Mouse (Mus musculus) hindbrain, embryonic 14.5 days (tissue): ENCODE measurements at regions not wholly inside any gene's neighbourhood (a gene's known extent, or its start where the extent isn't known, plus 50 kb on each side); places are given as distances from the start of the nearest gene placed in this dataset.

Experiments
- ATAC-seq: fragments of 200-750 bp; cut with Nextera tagmentation; 2 replicates; pipeline ENCODE4 v1.8.0; 2017; ENCODE audit warnings: moderate number of reproducible peaks, mild to moderate bottlenecking, moderate TSS enrichment, moderate library complexity; ENCODE audit not compliant: low FRiP score
- DNase-seq: peaks from one replicate; pipeline ENCODE4 v3.0.0-alpha.2; 2015; ENCODE audit warnings: low spot score
- H3K27ac ChIP-seq: fragments of 300-500 bp; sonication (generic); 2 replicates; pipeline ENCODE4 v1.5.1; 2014; ENCODE audit warnings: mild to moderate bottlenecking, moderate library complexity
- H3K27me3 ChIP-seq: fragments of 300-500 bp; sonication (generic); 2 replicates; pipeline ENCODE4 v1.6.1; 2014; ENCODE audit warnings: mild to moderate bottlenecking, low read length, mixed read lengths; ENCODE audit not compliant: control insufficient read depth, insufficient read depth
- H3K36me3 ChIP-seq: fragments of 300-500 bp; sonication (generic); replicated peaks from 2 replicates; pipeline ENCODE4 v1.6.1; 2014; ENCODE audit not compliant: control insufficient read depth, insufficient read depth
- H3K4me1 ChIP-seq: fragments of 300-500 bp; sonication (generic); replicated peaks from 2 replicates; pipeline ENCODE4 v1.6.1; 2014; ENCODE audit warnings: antibody characterized with exemption, low read length, mixed read lengths; ENCODE audit not compliant: control insufficient read depth, insufficient read depth
- H3K4me2 ChIP-seq: fragments of 300-500 bp; sonication (generic); replicated peaks from 2 replicates; pipeline ENCODE4 v1.6.1; 2014; ENCODE audit warnings: mild to moderate bottlenecking, moderate library complexity
- H3K4me3 ChIP-seq: fragments of 300-500 bp; sonication (generic); replicated peaks from 2 replicates; pipeline ENCODE4 v1.5.1; 2014; ENCODE audit warnings: mild to moderate bottlenecking, low read length
- H3K9ac ChIP-seq: fragments of 300-500 bp; sonication (generic); 2 replicates; pipeline ENCODE4 v1.6.1; 2014
- H3K9me3 ChIP-seq: fragments of 300-500 bp; sonication (generic); 2 replicates; pipeline ENCODE4 v1.6.1; 2016; ENCODE audit warnings: low read length; ENCODE audit not compliant: control insufficient read depth
- WGBS: fragments of 180-500 bp; shearing (Covaris S2); extraction: QIAGEN DNeasy Blood & Tissue Kit; methylation state at CpG from one replicate; pipeline ENCODE4 v1.1.7; 2014; 5-methylcytosine and 5-hydroxymethylcytosine counted together

GRCm38 (mm10) chr10:55096223-55096622, 1010.5 kb upstream of the Msl3l2 start:
- no peak for ATAC-seq
- WGBS: 91% methylated on average over 3 of the region's 3 CpGs
- no peaks in the 10 kb centered on the region for H3K4me1 ChIP-seq

DNA sequence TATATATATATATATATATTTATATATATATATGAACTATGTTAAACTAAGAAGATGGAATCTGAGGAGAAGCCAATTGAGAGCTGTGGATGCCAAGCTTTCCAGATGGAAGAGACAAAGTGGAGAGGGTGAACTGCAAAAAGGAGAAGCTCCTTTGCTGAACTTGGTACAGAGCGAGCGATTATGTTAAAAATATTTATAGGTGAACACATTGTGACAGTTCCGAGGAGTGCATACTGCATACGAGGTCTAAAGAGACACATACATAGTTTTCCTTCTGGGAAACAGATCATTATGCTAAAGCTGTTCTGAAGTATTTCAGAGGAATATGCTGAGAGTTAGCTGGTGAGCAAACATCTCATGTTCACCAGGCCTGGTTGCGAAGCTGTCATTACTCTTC, 1009.5 kb upstream of the Msl3l2 start:
- Histone ChIP-seq H3K4me1 (no peaks in the 10 kb centered on the region), H3K4me2 (no peak overlapping the region), H3K4me3 (no peak overlapping the region), H3K9me3 (no peaks in the 10 kb centered on the region), H3K27me3 (no peaks in the 10 kb centered on the region), H3K36me3 (no peaks in the 10 kb centered on the region), H3K9ac (no peak overlapping the region), H3K27ac (no peak overlapping the region)
- 91% methylated on average over 5 of the region's 5 CpGs for WGBS
- ATAC-seq (no peak), DNase-seq (no peak)

More at GRCm38 (mm10) chr10:55096223-55096622, 1010.5 kb upstream of the Msl3l2 start:
- Histone ChIP-seq H3K9ac (no peak overlapping the region), H3K27ac (no peak overlapping the region), H3K4me3 (no peak overlapping the region), H3K9me3 (no peaks in the 10 kb centered on the region), H3K27me3 (no peaks in the 10 kb centered on the region), H3K36me3 (no peaks in the 10 kb centered on the region), H3K4me2 (no peak overlapping the region)
- no peak for DNase-seq

GRCm38 (mm10) chr10:55098278-55098677, 1008.4 kb upstream of the Msl3l2 start:
- Histone ChIP-seq H3K27ac (no peak overlapping the region), H3K9ac (no peak overlapping the region), H3K27me3 (no peaks in the 10 kb centered on the region), H3K4me3 (no peak overlapping the region), H3K4me1 (no peaks in the 10 kb centered on the region), H3K4me2 (no peak overlapping the region), H3K9me3 (no peaks in the 10 kb centered on the region), H3K36me3 (no peaks in the 10 kb centered on the region)
- DNase-seq: no peak
- no peak for ATAC-seq

- H3K4me1 ChIP-seq: no peaks in the 10 kb centered on the region
- no peak for ATAC-seq
- H3K4me2 ChIP-seq: no peak overlapping the region
- DNase-seq: no peak
- 84% methylated on average over 2 of the region's 2 CpGs for WGBS
- no peaks in the 10 kb centered on the region for H3K9me3 ChIP-seq
- H3K4me3 ChIP-seq: no peak overlapping the region
- H3K9ac ChIP-seq: no peak overlapping the region
- H3K27me3 ChIP-seq: no peaks in the 10 kb centered on the region
- no peaks in the 10 kb centered on the region for H3K36me3 ChIP-seq
- no peak overlapping the region for H3K27ac ChIP-seq
Observed at GRCm38 (mm10) chr10:55112217-55112616, 994.5 kb upstream of the Msl3l2 start.

DNA sequence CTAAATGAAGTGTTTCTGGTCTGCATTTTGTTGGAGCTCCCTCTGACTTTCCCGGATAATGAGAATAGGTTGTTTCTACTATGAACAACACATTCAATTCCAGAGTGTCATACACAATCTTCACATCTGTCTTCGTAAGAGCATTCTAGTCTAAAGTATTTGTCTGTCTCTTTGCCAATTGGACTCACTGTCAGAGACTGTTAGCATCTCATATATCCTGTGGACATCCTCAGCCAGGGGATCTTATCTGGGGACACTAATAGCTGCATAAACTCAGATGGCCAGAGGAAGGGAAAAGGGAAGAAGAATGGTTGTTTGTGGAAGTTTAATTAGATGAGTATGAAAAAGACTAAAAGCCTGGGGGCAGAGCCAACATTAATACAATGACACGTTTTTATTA, 958.5 kb upstream of the Msl3l2 start:
- H3K4me1 ChIP-seq: no peaks in the 10 kb centered on the region
- no peak for ATAC-seq
- no peak overlapping the region for H3K4me2 ChIP-seq
- WGBS: 71% methylated on average over 3 of the region's 3 CpGs
- no peaks in the 10 kb centered on the region for H3K36me3 ChIP-seq
- H3K27me3 ChIP-seq: no peaks in the 10 kb centered on the region
- no peak overlapping the region for H3K4me3 ChIP-seq
- DNase-seq: peak; percentile 6
- H3K27ac ChIP-seq: no peak overlapping the region
- no peaks in the 10 kb centered on the region for H3K9me3 ChIP-seq
- no peak overlapping the region for H3K9ac ChIP-seq

GRCm38 (mm10) chr10:55192176-55192575, 914.5 kb upstream of the Msl3l2 start:
- Histone ChIP-seq H3K36me3 (no peaks in the 10 kb centered on the region), H3K9me3 (no peaks in the 10 kb centered on the region), H3K4me1 (no peaks in the 10 kb centered on the region), H3K27ac (no peak overlapping the region), H3K27me3 (no peaks in the 10 kb centered on the region), H3K4me3 (no peak overlapping the region), H3K9ac (no peak overlapping the region), H3K4me2 (no peak overlapping the region)
- no peak for DNase-seq
- no peak for ATAC-seq

- no peaks in the 10 kb centered on the region for H3K9me3 ChIP-seq
- H3K4me2 ChIP-seq: no peak overlapping the region
- H3K4me3 ChIP-seq: no peak overlapping the region
- DNase-seq: no peak
- H3K4me1 ChIP-seq: no peaks in the 10 kb centered on the region
- no peak for ATAC-seq
- no peak overlapping the region for H3K9ac ChIP-seq
- H3K27me3 ChIP-seq: no peaks in the 10 kb centered on the region
- 95% methylated on average over 1 of the region's 1 CpGs for WGBS
- H3K36me3 ChIP-seq: no peaks in the 10 kb centered on the region
- no peak overlapping the region for H3K27ac ChIP-seq
Observed at GRCm38 (mm10) chr10:55194144-55194543, 912.6 kb upstream of the Msl3l2 start.

GRCm38 (mm10) chr10:55195266-55195665, 911.5 kb upstream of the Msl3l2 start:
- Histone ChIP-seq H3K9ac (no peak overlapping the region), H3K9me3 (no peaks in the 10 kb centered on the region), H3K4me3 (no peak overlapping the region), H3K27ac (no peak overlapping the region), H3K4me2 (no peak overlapping the region), H3K36me3 (no peaks in the 10 kb centered on the region), H3K4me1 (no peaks in the 10 kb centered on the region), H3K27me3 (no peaks in the 10 kb centered on the region)
- ATAC-seq (no peak), DNase-seq (no peak)
- 82% methylated on average over 3 of the region's 3 CpGs for WGBS

GRCm38 (mm10) chr10:55237156-55237555, 869.6 kb upstream of the Msl3l2 start:
- no peaks in the 10 kb centered on the region for H3K36me3 ChIP-seq
- H3K27ac ChIP-seq: no peak overlapping the region
- no peaks in the 10 kb centered on the region for H3K27me3 ChIP-seq
- H3K4me3 ChIP-seq: no peak overlapping the region
- no peak for DNase-seq
- no peak overlapping the region for H3K4me2 ChIP-seq
- ATAC-seq: no peak
- H3K9me3 ChIP-seq: no peaks in the 10 kb centered on the region
- H3K4me1 ChIP-seq: no peaks in the 10 kb centered on the region
- H3K9ac ChIP-seq: no peak overlapping the region

DNA sequence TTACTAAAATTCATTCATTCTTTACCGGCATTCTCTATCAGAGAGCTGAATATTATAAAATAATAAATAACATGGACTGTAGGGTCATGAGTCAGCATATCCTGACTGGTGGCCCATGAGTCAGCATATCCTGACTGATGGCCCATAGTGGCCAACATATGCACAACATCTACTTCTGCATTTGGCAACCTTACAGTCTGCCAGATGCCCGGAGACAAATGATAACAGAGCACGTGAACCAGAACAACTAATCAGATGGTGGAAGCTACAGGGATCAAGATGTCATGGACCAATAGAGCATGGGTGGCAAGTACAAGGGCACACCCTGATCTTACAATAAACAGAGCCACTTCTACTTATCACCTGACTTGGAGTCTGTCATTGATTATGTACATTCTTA, 849.4 kb upstream of the Msl3l2 start:
- H3K27ac ChIP-seq: no peak overlapping the region
- H3K9me3 ChIP-seq: no peaks in the 10 kb centered on the region
- DNase-seq (no peak), ATAC-seq (no peak)
- WGBS: 93% methylated on average over 3 of the region's 3 CpGs
- H3K36me3 ChIP-seq: no peaks in the 10 kb centered on the region
- no peaks in the 10 kb centered on the region for H3K4me1 ChIP-seq
- no peak overlapping the region for H3K9ac ChIP-seq
- no peak overlapping the region for H3K4me3 ChIP-seq
- no peak overlapping the region for H3K4me2 ChIP-seq
- no peaks in the 10 kb centered on the region for H3K27me3 ChIP-seq
